Mouse (Mus musculus) bone marrow, adult 2 months (tissue): ENCODE data around the gene Vstm2a.

ENCODE experiments used
- CTCF ChIP-seq: fragments of 200-500 bp; IDR thresholded peaks from 2 replicates; pipeline ENCODE4 v1.5.1; 2011; ENCODE audit warnings: low read length, control low read depth; ENCODE audit not compliant: control insufficient read depth, insufficient read depth
- POLR2A ChIP-seq: fragments of 200-500 bp; IDR thresholded peaks from 2 replicates; pipeline ENCODE4 v1.6.1; 2011; ENCODE audit warnings: low read depth, mild to moderate bottlenecking, control low read depth, low read length, borderline replicate concordance; ENCODE audit not compliant: control insufficient read depth

GRCm38 (mm10) chr11:16259876-16260275 is 2.4 kb downstream of the Vstm2a start:
- TF ChIP-seq POLR2A (no peak), CTCF (no peak)
